Comparison of ENCODE assay signal across 21 mouse cellular contexts in the genomic region with DNA sequence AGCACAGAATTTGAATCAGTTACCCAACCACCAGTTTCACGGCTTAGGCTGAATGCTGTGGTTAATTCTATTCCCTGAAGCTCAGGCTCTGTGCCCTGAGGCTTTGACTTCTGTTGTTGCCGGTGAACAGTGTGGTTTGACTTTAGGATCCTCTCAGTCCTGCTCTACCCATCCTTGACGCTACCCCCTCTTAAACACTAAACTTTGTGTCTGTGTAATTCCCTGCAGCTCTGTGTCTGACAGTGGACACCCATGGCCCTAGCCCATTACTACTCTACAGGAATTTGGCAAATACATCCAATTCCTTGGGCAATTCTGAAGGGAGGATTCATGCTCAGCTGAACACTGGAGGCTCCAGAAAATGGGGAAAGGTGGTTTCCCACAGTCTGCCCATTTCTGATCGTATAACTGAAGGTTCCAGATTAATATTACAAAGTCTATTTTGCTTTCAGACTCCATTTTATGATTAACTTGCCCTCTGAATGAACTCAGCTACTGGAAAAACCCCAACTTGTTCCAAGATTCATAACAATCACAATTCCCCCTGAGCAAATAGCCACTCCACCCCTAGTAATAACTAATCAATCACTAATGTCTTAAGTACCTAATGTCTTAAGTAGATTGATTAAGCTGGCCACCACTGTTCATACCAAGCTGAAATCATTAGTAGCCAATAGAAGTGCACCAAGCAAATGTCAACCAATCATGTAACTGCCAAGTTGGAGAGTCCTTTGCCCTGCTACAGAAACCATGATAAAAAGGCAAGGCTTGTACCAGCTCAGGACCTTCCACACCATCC.
DNase-seq lines count a peak whose midpoint lies in the region; ATAC-seq and TF ChIP-seq lines count a peak whose summit lies in the region.
"Had no signal": no experiment of that assay in that cellular context is flagged by ENCODE, and none has a peak within 500 bp of the region (broad histone marks: within the 10 kb centered on the region; RNA-seq: fewer than 3 reads in every experiment).

No protein-coding gene starts in this region.

- DNase-seq in kidney, adult 11 months: peak; percentile 4
- DNase-seq in kidney, postnatal 4 days: no peak
- DNase-seq in liver, adult 2 months (ENCODE audit: extremely low read depth, low read depth, low spot score): peak; percentile 14
- DNase-seq in liver, postnatal 0 days: no peak
- DNase-seq in kidney, postnatal 0 days (ENCODE audit: low spot score): peak; percentile 3
- DNase-seq in right cerebral cortex, postnatal 14 days: no peak
- DNase-seq: adrenal gland, postnatal 14 days; B cell, adult 2 months; cerebellum, adult 18-20 months; cerebellum, adult 9-11 months; cerebellum, postnatal 36 days; gastrocnemius, postnatal 14 days had no signal

- TF ChIP-seq POLR2A in liver, adult 2 months (IDR thresholded peaks at IDR 0.05; ENCODE audit: extremely low read depth, insufficient read depth, low read length): no peak

- H3K79me2 ChIP-seq in liver, adult 2 months (ENCODE audit: control insufficient read depth, insufficient read depth, low read length): no peaks in the 10 kb centered on the region

- no peak overlapping the region for H3K4me3 ChIP-seq in liver, adult 2 months (ENCODE audit: insufficient read depth, low read depth, low read length)
- H3K4me3 ChIP-seq in liver, postnatal 0 days (ENCODE audit: low read depth, low read length): no peak overlapping the region
- H3K4me3 ChIP-seq in kidney, postnatal 0 days (replicated peaks; ENCODE audit: low read depth, low read length): no peak overlapping the region
- H3K4me3 ChIP-seq in intestine, embryonic 15.5 days (replicated peaks): no peak overlapping the region
- H3K4me3 ChIP-seq: embryonic facial prominence, embryonic 13.5 days; forebrain, embryonic 12.5 days; heart, embryonic 12.5 days; hindbrain, embryonic 10.5 days had no signal

- no peak for ATAC-seq in liver, postnatal 0 days
- no peak; the same call in 1 of the 2 replicates for ATAC-seq in kidney, postnatal 0 days (replicated peaks; ENCODE audit: low FRiP score, low read depth)
- ATAC-seq in intestine, embryonic 15.5 days: no peak
- ATAC-seq: activated CD4-positive, CD25-positive, alpha-beta regulatory T cell, adult 4 months; CD4-positive, CD25-positive, alpha-beta regulatory T cell, adult 4 months; forebrain, embryonic 16.5 days had no signal

- WGBS in liver, adult 2 months: 79% methylated on average over 4 of the region's 4 CpGs
- 69% methylated on average over 4 of the region's 4 CpGs for WGBS in liver, postnatal 0 days (ENCODE audit: insufficient replicate concordance)
- WGBS in kidney, postnatal 0 days: 55% methylated on average over 4 of the region's 4 CpGs
- WGBS in intestine, embryonic 15.5 days: 65% methylated on average over 4 of the region's 4 CpGs

- H3K4me2 ChIP-seq in liver, postnatal 0 days (ENCODE audit: low read depth, low read length): no peak overlapping the region
- no peak overlapping the region for H3K4me2 ChIP-seq in kidney, postnatal 0 days (ENCODE audit: low read length)
- no peak overlapping the region for H3K4me2 ChIP-seq in intestine, embryonic 15.5 days (replicated peaks)
- H3K4me2 ChIP-seq: embryonic facial prominence, embryonic 13.5 days; forebrain, embryonic 12.5 days; heart, embryonic 12.5 days had no signal

- no peaks in the 10 kb centered on the region for H3K27me3 ChIP-seq in liver, adult 2 months (ENCODE audit: control insufficient read depth, insufficient read depth, low read length)
- no peaks in the 10 kb centered on the region for H3K27me3 ChIP-seq in liver, postnatal 0 days (ENCODE audit: insufficient read depth, low read length)
- H3K27me3 ChIP-seq in kidney, postnatal 0 days (ENCODE audit: insufficient read depth, low read length): no peaks in the 10 kb centered on the region
- no peaks in the 10 kb centered on the region for H3K27me3 ChIP-seq in intestine, embryonic 15.5 days (replicated peaks)
- H3K27me3 ChIP-seq: embryonic facial prominence, embryonic 13.5 days; forebrain, embryonic 12.5 days; heart, embryonic 12.5 days had no signal

- no peaks in the 10 kb centered on the region for H3K36me3 ChIP-seq in liver, adult 2 months (ENCODE audit: control insufficient read depth, insufficient read depth, low read length)
- no peaks in the 10 kb centered on the region for H3K36me3 ChIP-seq in liver, postnatal 0 days (replicated peaks; ENCODE audit: insufficient read depth, low read length)
- H3K36me3 ChIP-seq in kidney, postnatal 0 days (ENCODE audit: insufficient read depth, low read length): no peaks in the 10 kb centered on the region
- H3K36me3 ChIP-seq in intestine, embryonic 15.5 days: no peaks in the 10 kb centered on the region
- H3K36me3 ChIP-seq: embryonic facial prominence, embryonic 13.5 days; forebrain, embryonic 12.5 days; G1E; heart, embryonic 12.5 days; hindbrain, embryonic 10.5 days had no signal

- H3K4me1 ChIP-seq in liver, adult 2 months (ENCODE audit: control insufficient read depth, insufficient read depth, low read length): no peaks in the 10 kb centered on the region
- H3K4me1 ChIP-seq in liver, postnatal 0 days (ENCODE audit: insufficient read depth): no peaks in the 10 kb centered on the region
- no peaks in the 10 kb centered on the region for H3K4me1 ChIP-seq in kidney, postnatal 0 days (replicated peaks; ENCODE audit: insufficient read depth, low read length)
- H3K4me1 ChIP-seq in intestine, embryonic 15.5 days (replicated peaks): no peaks in the 10 kb centered on the region
- H3K4me1 ChIP-seq: embryonic facial prominence, embryonic 13.5 days; forebrain, embryonic 12.5 days; heart, embryonic 12.5 days; hindbrain, embryonic 10.5 days had no signal

- no peak for TF ChIP-seq CTCF in liver, adult 2 months (IDR thresholded peaks at IDR 0.05; ENCODE audit: low read depth, low read length)
- no peak for TF ChIP-seq CTCF in liver, postnatal 0 days (IDR thresholded peaks at IDR 0.05; ENCODE audit: low read depth)
- TF ChIP-seq CTCF in kidney, postnatal 0 days (IDR thresholded peaks at IDR 0.05; ENCODE audit: low read depth): no peak

- no peak overlapping the region for H3K9ac ChIP-seq in liver, adult 2 months (ENCODE audit: low read depth, low read length)
- no peak overlapping the region for H3K9ac ChIP-seq in liver, postnatal 0 days (replicated peaks)
- H3K9ac ChIP-seq in kidney, postnatal 0 days (ENCODE audit: low read depth, low read length): no peak overlapping the region
- H3K9ac ChIP-seq in intestine, embryonic 15.5 days: no peak overlapping the region
- H3K9ac ChIP-seq: embryonic facial prominence, embryonic 13.5 days; forebrain, embryonic 12.5 days; heart, embryonic 12.5 days had no signal

- no peak overlapping the region for H3K27ac ChIP-seq in liver, adult 2 months (replicated peaks; ENCODE audit: insufficient read depth, low read depth, low read length)
- H3K27ac ChIP-seq in liver, postnatal 0 days (ENCODE audit: low read depth): no peak overlapping the region
- H3K27ac ChIP-seq in kidney, postnatal 0 days: no peak overlapping the region
- no peak overlapping the region for H3K27ac ChIP-seq in intestine, embryonic 15.5 days
- H3K27ac ChIP-seq: embryonic facial prominence, embryonic 13.5 days; forebrain, embryonic 12.5 days; hindbrain, embryonic 10.5 days had no signal

- no peaks in the 10 kb centered on the region for H3K9me3 ChIP-seq in liver, postnatal 0 days (ENCODE audit: low read length)
- no peaks in the 10 kb centered on the region for H3K9me3 ChIP-seq in kidney, postnatal 0 days (replicated peaks; ENCODE audit: low read length)
- H3K9me3 ChIP-seq in intestine, embryonic 15.5 days: no peaks in the 10 kb centered on the region
- H3K9me3 ChIP-seq: embryonic facial prominence, embryonic 13.5 days; forebrain, embryonic 12.5 days; heart, embryonic 12.5 days; hindbrain, embryonic 10.5 days had no signal

- TF ChIP-seq EP300 in liver, postnatal 0 days (IDR thresholded peaks at IDR 0.05; ENCODE audit: low read depth): no peak

Comparison
In these comparisons a context has a peak if more than half of its experiments do, and no peak if none do; other contexts are left out.
1. DNase-seq: peak in kidney, adult 11 months (single experiment), liver, adult 2 months (single experiment) and kidney, postnatal 0 days (single experiment); none in kidney, postnatal 4 days (0 of 2), liver, postnatal 0 days (single experiment) and right cerebral cortex, postnatal 14 days (single experiment).